Mouse (Mus musculus) left cerebral cortex, adult 18-20 months (tissue): ENCODE data around the gene Tssk4. TPM values are rescaled to one million over a fixed set of nuclear protein-coding genes. Genes with fewer than 3 reads are reported as not detected.

Source experiments
- DNase-seq, 2 experiments: peaks; one replicate each; pipeline ENCODE4 v3.0.0; 2021 to 2022; ENCODE audit warnings: low spot score in 2 of 2, mixed read lengths in 1 of 2
- total RNA-seq, 2 experiments: library from RNA; stranded (reverse); gene quantifications; 2 replicates each; pipeline ENCODE4 v1.2.3; 2021

Tssk4 gene
- total RNA-seq, 2 experiments from 2014 or later, result 0.94 to 1.1 TPM

DNA sequence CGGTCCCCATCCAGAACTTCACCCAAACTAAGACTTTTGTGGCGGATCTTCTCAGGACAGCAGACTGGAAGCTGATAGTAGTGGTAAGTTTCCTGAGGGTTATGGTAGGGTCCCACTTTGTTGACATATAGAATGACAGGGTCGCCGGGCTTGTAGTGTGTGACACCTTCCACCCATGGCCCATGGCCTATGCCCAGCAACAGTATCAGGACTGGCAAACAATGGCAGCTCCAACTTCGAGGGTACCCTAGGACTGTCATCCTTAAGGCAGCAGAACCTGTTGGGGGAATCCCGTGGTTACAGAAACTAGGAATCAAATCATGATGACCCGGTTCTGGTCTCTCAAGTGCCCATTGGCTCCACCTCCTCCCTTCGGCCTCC lies 7.3 kb upstream of the Tssk4 start:
- no peak for DNase-seq

DNA sequence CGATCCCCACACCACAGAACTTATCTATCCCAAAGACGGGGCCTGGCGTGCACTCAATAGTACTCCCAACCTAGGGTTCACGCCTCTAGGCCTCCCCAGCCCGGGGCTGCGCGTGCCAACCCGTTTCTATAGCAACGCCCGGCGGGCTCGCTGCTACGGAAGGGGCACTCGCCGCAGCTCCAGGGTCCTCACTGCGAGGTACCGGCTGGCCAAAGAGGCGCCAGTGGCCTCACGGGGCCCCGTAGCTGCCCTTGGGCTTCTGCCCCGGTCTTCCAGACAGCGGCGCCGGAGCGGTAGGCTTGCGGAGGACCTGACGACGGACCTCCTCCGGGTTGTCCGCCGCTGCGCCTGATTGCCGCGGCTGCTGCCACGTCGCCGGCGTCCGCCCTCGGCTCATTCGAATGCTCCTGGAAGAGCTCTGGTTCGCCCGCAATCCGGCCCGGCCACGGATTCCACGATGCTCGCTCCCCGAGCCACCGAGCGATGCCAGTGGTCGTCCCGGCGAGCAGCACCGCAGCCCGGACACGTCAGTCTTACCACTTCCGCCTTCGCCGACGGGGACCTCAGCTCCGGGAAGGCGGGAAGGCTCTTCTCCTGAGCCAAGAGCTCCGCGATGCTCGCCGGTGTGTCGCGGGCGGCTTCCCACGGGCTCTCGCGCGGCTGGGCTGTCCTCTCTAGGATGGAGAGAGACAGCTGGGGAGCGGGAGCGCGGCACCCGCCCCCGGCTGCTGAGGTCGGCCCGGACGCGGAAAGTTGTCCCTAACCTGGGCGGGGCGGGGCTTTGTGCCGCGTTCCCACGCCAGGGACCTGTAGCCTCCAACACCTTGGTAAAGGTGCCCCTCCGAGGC lies 6.7 kb upstream of the Tssk4 start, which contains the start of gene Tm9sf1:
Gene Tm9sf1, minus strand, starts transcription at position 747 of the 848 bp plus-strand sequence.
- DNase-seq, result peak; percentile 75 to 85

DNA sequence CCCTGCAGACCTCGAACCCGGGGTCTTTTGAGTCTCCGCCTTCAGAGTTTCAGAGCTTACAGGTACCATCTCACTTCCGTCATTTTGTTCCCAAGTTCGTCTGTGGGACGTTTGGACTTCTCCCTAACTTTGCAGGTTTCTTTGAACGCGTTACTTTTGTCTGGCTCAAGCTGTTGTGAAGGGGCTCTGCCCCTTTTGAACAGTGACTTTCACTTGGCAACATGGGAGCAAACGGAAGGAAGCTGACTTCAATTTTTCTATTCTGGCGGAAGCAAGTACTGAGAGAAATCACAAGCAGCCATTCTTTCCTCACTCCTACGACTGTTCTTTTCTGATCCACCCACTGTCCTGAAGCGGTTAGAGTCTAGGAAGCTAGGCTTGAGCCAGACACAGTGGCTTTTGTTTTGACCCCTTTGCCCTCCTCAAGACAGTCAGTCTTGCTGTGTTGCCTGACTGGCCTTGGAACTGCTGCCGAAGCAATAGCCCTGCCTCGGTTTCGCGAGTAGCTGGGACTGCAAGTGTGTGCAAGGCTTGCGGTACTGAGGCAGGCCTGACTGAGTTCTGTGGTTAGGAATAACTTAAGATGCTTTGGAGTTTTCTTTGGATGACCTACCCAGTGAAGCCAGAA lies 5.6 kb upstream of the Tssk4 start:
- DNase-seq, result no peak

DNA sequence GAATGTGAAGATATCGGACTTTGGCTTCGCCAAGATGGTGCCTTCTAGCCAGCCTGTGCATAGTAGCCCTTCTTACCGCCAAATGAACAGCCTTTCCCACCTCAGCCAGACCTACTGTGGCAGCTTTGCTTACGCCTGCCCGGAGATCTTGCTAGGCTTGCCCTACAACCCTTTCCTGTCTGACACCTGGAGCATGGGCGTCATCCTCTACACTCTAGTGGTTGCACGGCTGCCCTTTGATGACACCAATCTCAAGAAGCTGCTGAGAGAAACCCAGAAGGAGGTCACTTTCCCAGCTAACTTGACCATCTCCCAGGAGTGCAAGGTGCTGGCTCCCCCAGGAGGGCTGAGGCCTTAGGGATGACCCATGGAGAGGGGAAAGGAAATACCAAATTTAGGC lies 1.5 kb downstream of the Tssk4 start:
- no peak for DNase-seq

DNA sequence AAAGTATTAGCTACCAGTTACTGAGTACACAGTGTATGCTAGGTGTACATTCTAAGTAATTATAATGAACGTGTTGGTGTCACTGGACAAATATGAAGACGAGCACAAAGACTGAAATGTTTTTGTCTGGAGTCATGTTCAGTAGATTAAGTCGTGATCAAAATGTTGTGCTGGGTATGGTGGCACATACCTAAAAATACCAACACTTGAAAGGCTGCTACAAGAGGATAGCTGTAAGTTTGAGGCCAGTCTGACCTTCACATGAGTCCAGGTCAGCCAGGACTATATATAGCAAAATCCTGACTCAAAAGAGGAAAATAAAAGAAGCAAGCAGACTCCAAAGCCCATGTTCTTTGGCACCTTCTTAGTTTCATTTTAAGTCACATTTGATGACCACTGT lies 7.0 kb downstream of the Tssk4 start:
- no peak for DNase-seq

DNA sequence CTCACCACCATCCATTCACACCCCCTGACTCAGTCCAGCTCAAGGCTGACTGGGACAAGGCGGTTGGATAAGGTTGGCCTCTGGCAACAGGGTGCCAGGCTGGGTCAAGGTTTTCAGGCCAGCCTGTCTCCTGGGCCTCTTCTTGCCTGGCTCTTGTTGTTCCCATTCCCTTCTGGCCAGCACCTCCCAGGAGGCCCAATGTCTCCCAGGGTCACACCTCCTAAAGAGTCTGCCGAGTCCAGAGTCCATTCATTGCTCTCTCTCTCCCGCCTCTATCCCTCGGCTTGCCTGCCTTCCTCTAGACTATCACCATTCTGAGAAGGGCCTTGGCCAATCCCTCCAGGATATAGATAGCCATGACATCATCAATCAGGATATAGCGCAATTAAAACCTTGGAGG lies 8.0 kb downstream of the Tssk4 start:
- DNase-seq, result no peak

DNA sequence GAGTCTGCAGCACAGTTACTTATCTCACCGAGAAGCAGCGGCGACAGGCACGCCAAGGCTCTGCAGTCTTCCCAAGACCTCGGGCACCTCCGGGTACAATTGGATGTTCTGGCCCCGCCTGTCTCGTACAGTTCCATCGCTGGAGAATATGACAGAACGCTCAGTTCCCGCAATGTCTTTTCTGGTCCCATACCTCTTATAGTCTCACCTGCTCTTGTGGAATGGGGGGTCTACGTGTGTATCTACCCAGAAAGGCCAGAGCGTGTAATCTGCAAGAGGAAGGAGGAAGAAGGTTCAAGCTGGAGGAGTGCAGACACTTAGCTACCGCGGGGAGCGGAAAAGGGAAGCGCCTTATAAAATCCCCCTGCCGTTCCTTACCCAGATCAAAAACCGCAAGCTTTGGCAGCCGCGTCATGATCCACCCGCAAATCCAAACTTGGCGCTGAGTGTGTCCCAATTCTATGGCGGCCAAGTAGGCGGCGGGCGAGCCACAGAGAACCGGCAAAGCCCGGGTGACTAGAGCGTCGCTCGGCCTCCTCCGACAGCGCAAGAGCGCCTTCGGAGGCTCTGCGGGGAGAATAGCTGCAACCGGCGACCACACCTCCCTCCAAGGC lies 10.1 kb downstream of the Tssk4 start, which contains the start of gene Mdp1:
Gene Mdp1, minus strand, starts transcription at position 549 of the 614 bp plus-strand sequence.
- peak; percentile 77 to 88 for DNase-seq

DNA sequence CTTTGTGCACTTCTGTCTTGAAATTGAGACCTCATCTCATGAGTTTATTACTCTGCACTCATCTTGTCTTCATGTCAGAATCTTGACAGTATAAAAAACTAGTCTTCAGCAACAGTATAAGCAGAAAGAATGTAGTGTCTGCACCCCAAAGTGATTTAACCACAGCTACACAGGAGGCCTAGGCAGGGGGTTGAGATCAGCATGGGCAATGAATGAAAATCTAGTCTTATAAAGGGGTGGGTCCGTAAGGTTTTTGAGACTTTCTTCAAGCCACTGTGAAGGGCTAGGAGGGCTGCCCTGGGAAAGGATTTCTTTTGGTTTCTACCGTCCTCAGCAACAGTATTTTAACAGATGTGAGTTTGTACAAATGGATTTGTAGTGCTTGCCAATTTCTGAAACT lies 10.7 kb downstream of the Tssk4 start:
- DNase-seq, result no peak

DNA sequence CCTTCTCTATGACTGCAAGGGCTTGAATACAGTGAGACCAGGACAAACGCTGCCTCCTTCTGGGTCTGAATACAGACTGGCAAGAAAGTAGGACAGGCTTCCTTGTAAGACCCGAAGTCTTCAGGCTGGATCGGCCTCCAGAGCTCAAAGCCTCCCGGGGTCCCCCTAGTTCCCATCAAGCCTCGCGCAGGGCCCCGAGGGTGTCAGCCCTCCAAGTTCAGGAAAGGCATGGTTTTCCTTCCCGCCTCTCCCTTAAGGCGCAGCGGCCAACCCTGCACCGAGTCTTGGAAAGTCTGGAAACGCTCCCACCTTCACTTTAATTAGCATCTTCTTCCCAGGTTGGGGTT lies 21.5 kb downstream of the Tssk4 start:
- DNase-seq, result no peak

DNA sequence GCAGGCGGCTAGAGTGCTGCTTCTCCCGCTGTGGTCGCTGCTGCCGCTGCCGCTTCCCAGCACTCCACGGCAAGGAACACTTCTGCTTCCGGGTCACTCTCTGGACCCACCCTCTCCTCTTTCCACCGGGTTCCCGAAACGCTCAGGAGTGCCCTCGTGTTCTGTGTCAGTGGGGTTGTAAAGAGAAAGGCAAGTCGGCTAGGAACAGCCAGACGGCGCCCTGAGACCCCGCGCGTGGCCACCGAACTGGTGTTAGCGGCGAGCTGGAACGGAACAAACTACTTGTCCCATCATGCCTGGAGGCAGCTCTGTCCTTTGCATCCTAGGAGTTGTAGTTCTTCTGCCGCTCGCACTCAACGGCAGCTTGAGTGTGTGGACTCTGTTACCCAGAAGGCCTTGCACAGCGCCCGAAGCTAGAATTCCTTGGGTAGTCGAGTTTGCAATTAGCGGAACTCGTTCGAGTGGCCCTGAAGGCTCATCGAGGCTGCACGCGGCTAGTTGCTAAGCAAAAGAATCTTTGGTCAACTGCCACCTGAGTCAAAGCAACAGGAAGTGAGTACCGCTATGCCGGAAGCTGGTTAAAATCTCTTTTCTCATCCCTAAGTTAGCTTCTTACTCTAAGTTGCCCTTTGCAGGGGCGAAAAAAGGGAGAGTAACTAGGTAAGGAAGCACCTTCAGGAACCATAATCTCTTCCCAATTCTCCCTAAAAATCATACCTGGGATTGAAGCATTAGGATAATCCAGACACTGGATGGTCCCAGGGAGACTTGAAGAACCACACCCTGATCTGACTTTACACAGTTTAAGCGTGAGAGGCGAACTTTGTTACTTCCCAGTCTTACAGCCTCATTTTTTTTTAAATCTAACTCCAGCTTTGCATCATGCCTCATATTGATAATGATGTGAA lies 22.1 kb downstream of the Tssk4 start, which contains the start of the genes Gmpr2 and Nedd8:
Gene Gmpr2, plus strand, starts transcription at position 109 of the 908 bp plus-strand sequence.
Gene Nedd8, minus strand, starts transcription at position 292 of the 908 bp plus-strand sequence.
- DNase-seq, result peak; percentile 82 to 92

DNA sequence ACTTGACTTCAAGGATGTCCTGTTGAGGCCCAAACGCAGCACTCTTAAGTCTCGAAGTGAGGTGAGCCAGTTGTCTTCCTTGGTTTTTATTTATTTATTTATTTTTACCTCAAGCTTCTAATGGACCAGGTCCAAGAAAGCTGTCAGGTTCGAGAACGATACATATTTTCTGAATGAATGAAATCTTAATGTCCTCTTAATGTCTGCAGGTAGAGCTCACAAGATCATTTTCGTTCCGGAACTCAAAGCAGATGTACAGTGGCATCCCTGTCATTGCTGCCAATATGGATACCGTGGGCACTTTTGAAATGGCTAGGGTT lies 22.7 kb downstream of the Tssk4 start:
- DNase-seq, result no peak

DNA sequence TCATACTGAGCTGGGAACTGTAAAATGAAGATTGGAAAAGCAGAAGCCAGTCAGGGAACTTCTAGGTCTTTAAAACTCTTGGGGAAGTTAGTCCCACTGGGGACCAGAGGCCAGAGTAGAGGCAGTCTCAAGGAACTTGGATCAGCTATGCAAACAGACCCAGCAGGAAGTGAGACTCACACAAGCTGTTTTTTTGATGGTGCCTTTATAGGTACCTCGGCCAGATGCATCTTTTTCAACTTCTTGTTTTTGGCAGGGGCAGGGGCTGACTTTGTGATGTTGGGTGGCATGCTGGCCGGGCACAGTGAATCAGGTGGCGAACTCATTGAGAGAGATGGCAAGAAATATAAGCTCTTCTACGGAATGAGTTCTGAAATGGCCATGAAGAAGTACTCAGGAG lies 27.6 kb downstream of the Tssk4 start:
- no peak for DNase-seq

DNA sequence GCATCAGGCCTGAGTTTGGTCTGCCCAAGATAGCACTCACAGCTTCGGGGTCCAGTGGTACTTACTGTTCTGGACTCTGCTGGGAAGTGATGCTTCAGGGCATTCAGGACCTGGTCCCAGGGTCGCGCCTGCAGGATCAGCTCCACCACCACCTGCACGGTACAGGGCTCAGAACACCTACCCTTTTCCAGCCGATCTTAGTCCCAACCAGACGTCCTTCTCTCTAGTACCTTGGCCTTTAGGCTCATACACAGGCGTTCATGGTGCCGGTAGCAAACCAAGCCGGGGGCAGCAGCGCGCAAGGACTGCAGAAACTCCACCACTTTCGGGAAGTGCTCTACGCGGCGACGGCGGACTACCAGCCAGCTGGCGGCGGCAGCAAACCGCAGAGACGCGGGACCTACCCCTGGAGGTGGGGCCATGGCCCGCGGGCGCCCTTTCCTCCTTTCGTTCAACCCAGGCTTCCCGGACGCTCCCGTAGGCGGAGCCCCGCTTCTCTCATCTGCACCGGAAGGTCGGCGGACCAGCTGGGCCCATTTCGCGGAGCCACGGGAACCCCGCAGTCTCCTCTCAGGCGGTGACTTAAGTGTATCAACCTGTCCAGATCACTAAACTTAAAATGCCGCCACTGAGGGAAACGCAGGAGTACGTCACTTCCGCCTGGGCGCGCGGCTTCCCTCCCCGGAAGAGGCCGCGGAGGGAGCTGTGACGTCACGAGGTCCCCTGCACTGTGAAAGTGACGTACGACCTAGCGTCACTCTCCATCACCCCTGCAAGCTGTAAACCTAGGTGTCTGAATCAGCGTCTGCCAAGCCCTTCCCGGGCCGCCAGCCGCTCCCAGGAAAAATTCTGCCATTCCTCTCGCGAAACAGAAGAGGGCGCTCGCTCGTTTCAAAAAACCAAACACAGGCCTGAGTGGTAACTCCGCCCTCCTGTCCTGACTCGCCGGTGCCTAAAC lies 31.5 kb downstream of the Tssk4 start, which contains the start of gene Tinf2:
Gene Tinf2, minus strand, starts transcription at position 661 of the 958 bp plus-strand sequence.
- DNase-seq, result peak; percentile 97 to 98

DNA sequence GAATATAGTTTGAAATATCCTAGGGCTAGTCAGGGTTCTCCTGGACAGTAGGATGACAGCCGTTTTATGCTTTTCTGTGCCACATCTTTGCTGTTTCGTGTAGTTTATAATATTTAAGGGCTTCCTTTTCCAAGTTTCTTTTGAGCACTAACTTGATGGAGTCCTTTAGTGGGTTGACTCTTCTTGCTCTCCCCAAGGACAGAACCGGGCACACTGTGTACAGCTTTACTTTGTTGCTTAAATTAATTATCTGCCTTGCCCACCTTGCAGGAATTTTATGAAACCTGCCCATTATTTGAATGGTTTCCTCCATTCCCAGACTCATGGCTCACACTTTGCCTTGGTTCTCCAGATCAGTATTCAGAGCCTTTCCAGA lies 32.1 kb downstream of the Tssk4 start:
- DNase-seq, result no peak

DNA sequence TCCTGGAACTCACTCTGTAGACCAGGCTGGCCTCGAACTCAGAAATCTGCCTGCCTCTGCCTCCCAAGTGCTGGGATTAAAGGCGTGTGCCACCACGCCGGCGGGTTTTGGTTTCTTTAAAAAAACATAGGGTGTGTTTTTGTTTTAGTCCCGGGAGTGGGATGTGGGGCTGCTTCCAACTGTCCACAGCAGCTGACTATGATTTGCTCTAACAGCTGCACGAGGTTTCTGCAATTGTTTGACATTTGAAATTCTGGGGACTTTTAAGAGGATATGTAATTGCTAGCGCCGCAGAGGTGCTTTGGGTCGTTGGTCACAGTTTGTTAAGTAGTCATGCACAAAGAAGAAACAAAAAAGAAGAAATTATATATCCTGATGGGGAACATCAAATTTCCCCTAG lies 39.4 kb downstream of the Tssk4 start:
- DNase-seq, result no peak

DNA sequence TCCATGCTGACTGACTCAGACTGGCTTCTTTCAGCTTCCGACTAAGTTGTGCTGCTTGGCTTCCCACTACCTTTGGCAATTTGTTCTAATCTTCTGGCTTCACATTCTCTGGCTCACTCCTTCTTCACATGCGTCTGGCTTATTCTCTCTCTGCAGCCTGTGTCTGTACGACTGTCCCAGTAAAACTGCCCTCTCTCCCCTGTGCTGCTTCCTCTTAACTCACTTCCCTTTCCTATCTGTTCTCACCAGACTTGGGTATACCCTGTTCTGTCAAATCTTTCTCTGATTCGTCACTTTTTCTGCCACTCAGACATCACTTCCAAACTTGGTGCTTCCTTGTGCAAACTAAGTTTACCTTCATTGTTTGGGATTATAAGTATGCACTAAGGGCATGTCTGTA lies 47.2 kb downstream of the Tssk4 start:
- DNase-seq, result no peak

DNA sequence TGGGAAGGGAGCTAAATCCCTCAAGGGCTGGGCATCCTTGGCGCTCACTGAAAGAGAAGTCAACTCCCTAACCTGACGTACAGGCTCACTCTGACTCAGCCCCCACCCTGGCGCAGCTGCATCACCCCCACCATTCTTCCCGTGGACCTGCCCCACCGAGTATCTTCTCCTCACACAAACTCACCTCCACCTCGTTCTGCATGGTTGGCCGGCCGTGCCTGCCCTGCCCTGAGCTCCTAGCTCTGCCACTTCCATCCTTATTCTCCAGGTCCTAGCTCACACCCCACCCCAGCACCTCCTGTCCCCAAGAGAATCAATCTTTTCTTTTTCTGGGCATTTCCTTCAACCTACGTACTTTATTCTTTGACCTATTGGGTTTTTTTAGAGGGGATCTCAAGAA lies 51.1 kb downstream of the Tssk4 start:
- no peak for DNase-seq
